Mouse (Mus musculus) T-helper 2 cell (primary cell): ENCODE results near the gene Lrrc41.

Experiments used
- in situ Hi-C: fragments of 300-600 bp; cut with MboI, MseI; formaldehyde crosslinking; loops from one replicate; pipeline ENCODE4 v1.15.1; 2025; ENCODE audit warnings: high pct_unique_total_duplicates

Gene Lrrc41

GRCm38 (mm10) chr4:116074861-116075620 lies at the start of gene Lrrc41, which contains the start of gene Uqcrh:
Gene Lrrc41, plus strand, starts transcription at chr4:116075269.
Gene Uqcrh, minus strand, starts transcription at chr4:116075071.
- in situ Hi-C loops, result no loop called here

GRCm38 (mm10) chr4:116032906-116033305 lies 42.2 kb upstream of the Lrrc41 start:
- in situ Hi-C loops, result no loop called here

GRCm38 (mm10) chr4:116033374-116033773 lies 41.7 kb upstream of the Lrrc41 start:
- in situ Hi-C loops, result no loop called here

- in situ Hi-C loops, result no loop called here
Observed at GRCm38 (mm10) chr4:116040466-116040865, 34.6 kb upstream of the Lrrc41 start.

GRCm38 (mm10) chr4:116042186-116042585 lies 32.9 kb upstream of the Lrrc41 start:
- in situ Hi-C loops, result no loop called here

- in situ Hi-C loops, result no loop called here
Observed at GRCm38 (mm10) chr4:116046604-116047003, 28.5 kb upstream of the Lrrc41 start.

- in situ Hi-C loops, result no loop called here
Observed at GRCm38 (mm10) chr4:116047681-116048080, 27.4 kb upstream of the Lrrc41 start.

- in situ Hi-C loops, result no loop called here
Observed at GRCm38 (mm10) chr4:116048130-116048920, 26.7 kb upstream of the Lrrc41 start.

GRCm38 (mm10) chr4:116049211-116049610 lies 25.9 kb upstream of the Lrrc41 start:
- in situ Hi-C loops, result no loop called here

GRCm38 (mm10) chr4:116052526-116053293 lies 22.4 kb upstream of the Lrrc41 start:
- in situ Hi-C loops, result loop anchor here (5.0 kb wide), 1 partner anchor 35 kb away; the partner anchor contains the start of gene Faah

- in situ Hi-C loops, result loop anchor here (5.0 kb wide), 1 partner anchor 36 kb away; the partner anchor contains the start of gene Faah
Observed at GRCm38 (mm10) chr4:116053399-116053961, 21.6 kb upstream of the Lrrc41 start, which contains the start of gene Nsun4. Gene Nsun4, minus strand, starts transcription at chr4:116053876.

- in situ Hi-C loops, result no loop called here
Observed at GRCm38 (mm10) chr4:116057559-116057958, 17.5 kb upstream of the Lrrc41 start.

GRCm38 (mm10) chr4:116059012-116059726 lies 15.9 kb upstream of the Lrrc41 start:
- in situ Hi-C loops, result no loop called here

GRCm38 (mm10) chr4:116063855-116064254 lies 11.2 kb upstream of the Lrrc41 start:
- in situ Hi-C loops, result no loop called here

GRCm38 (mm10) chr4:116070116-116070515 lies 5.0 kb upstream of the Lrrc41 start:
- in situ Hi-C loops, result no loop called here

- in situ Hi-C loops, result no loop called here
Observed at GRCm38 (mm10) chr4:116073146-116073545, 1.9 kb upstream of the Lrrc41 start.

GRCm38 (mm10) chr4:116074145-116074675 lies 859 bp upstream of the Lrrc41 start:
- in situ Hi-C loops, result no loop called here

- in situ Hi-C loops, result no loop called here
Observed at GRCm38 (mm10) chr4:116075631-116076368, 731 bp downstream of the Lrrc41 start.

GRCm38 (mm10) chr4:116076369-116077231 lies 1.5 kb downstream of the Lrrc41 start:
- in situ Hi-C loops, result no loop called here
